Mouse (Mus musculus): ENCODE measurements around the gene Fam126a. TPM values are rescaled to one million over a fixed set of nuclear protein-coding genes. Genes with fewer than 3 reads are reported as not detected.
"Not testable (repeated sequence)": the region's sequence is repeated elsewhere in the genome, so short reads cannot be mapped to it uniquely, and the experiment has no call there.

The Fam126a gene
- polyA plus RNA-seq, 1 experiment, result 5.6 TPM

- no peak for TF ChIP-seq POLR2A (IDR thresholded peaks at IDR 0.05; ENCODE audit: borderline replicate concordance, insufficient read depth, low read length)
- no peak for TF ChIP-seq CTCF (IDR thresholded peaks at IDR 0.05; ENCODE audit: borderline replicate concordance, insufficient read depth, low read depth, low read length)
- WGBS, result 77% methylated on average over 4 of the region's 4 CpGs
- Histone ChIP-seq H3K4me3 (replicated peaks; ENCODE audit: insufficient read depth, low read depth, low read length) (no peak overlapping the region), H3K27ac (ENCODE audit: insufficient read depth, low read length) (no peak overlapping the region), H3K27me3 (ENCODE audit: control insufficient read depth, insufficient read depth, low read length) (no peaks in the 10 kb centered on the region), H3K4me1 (ENCODE audit: control insufficient read depth, insufficient read depth, low read length) (peaks cover 13% of the 10 kb centered on the region)
- no peak for DNase-seq
Observed at GRCm38 (mm10) chr5:23889461-23889860, 141.0 kb downstream of the Fam126a start.

GRCm38 (mm10) chr5:23887111-23887510 is 143.4 kb downstream of the Fam126a start:
- 77% methylated on average over 3 of the region's 3 CpGs for WGBS
- no peak overlapping the region for H3K4me3 ChIP-seq (replicated peaks; ENCODE audit: insufficient read depth, low read depth, low read length)
- no peak for DNase-seq

GRCm38 (mm10) chr5:23874457-23874856 is 156.0 kb downstream of the Fam126a start:
- Histone ChIP-seq H3K4me1 (ENCODE audit: control insufficient read depth, insufficient read depth, low read length) (no peaks in the 10 kb centered on the region), H3K27ac (ENCODE audit: insufficient read depth, low read length) (no peak overlapping the region), H3K27me3 (ENCODE audit: control insufficient read depth, insufficient read depth, low read length) (no peaks in the 10 kb centered on the region), H3K4me3 (replicated peaks; ENCODE audit: insufficient read depth, low read depth, low read length) (no peak overlapping the region)
- no peak for TF ChIP-seq POLR2A (IDR thresholded peaks at IDR 0.05; ENCODE audit: borderline replicate concordance, insufficient read depth, low read length)
- no peak for TF ChIP-seq CTCF (IDR thresholded peaks at IDR 0.05; ENCODE audit: borderline replicate concordance, insufficient read depth, low read depth, low read length)
- 68% methylated on average over 5 of the region's 5 CpGs for WGBS
- no peak for DNase-seq

More at GRCm38 (mm10) chr5:23887111-23887510, 143.4 kb downstream of the Fam126a start:
- Histone ChIP-seq H3K27ac (ENCODE audit: insufficient read depth, low read length) (no peak overlapping the region), H3K27me3 (ENCODE audit: control insufficient read depth, insufficient read depth, low read length) (no peaks in the 10 kb centered on the region), H3K4me1 (ENCODE audit: control insufficient read depth, insufficient read depth, low read length) (no peaks in the 10 kb centered on the region)
- TF ChIP-seq CTCF (IDR thresholded peaks at IDR 0.05; ENCODE audit: borderline replicate concordance, insufficient read depth, low read depth, low read length) (no peak), POLR2A (IDR thresholded peaks at IDR 0.05; ENCODE audit: borderline replicate concordance, insufficient read depth, low read length) (no peak)

GRCm38 (mm10) chr5:23872586-23872985 is 157.9 kb downstream of the Fam126a start:
- Histone ChIP-seq H3K4me3 (replicated peaks; ENCODE audit: insufficient read depth, low read depth, low read length) (no peak overlapping the region), H3K4me1 (ENCODE audit: control insufficient read depth, insufficient read depth, low read length) (no peaks in the 10 kb centered on the region), H3K27me3 (ENCODE audit: control insufficient read depth, insufficient read depth, low read length) (no peaks in the 10 kb centered on the region), H3K27ac (ENCODE audit: insufficient read depth, low read length) (no peak overlapping the region)
- no peak for DNase-seq
- TF ChIP-seq POLR2A (IDR thresholded peaks at IDR 0.05; ENCODE audit: borderline replicate concordance, insufficient read depth, low read length) (no peak), CTCF (IDR thresholded peaks at IDR 0.05; ENCODE audit: borderline replicate concordance, insufficient read depth, low read depth, low read length) (no peak)
- 82% methylated on average over 6 of the region's 6 CpGs for WGBS

- H3K27ac ChIP-seq (ENCODE audit: insufficient read depth, low read length); H3K27me3 ChIP-seq (ENCODE audit: control insufficient read depth, insufficient read depth, low read length); H3K4me1 ChIP-seq (ENCODE audit: control insufficient read depth, insufficient read depth, low read length); H3K4me3 ChIP-seq (replicated peaks; ENCODE audit: insufficient read depth, low read depth, low read length); DNase-seq: not testable (repeated sequence)
- WGBS, result 93% methylated on average over 2 of the region's 2 CpGs
Observed at GRCm38 (mm10) chr5:23871323-23871722, 159.2 kb downstream of the Fam126a start.

GRCm38 (mm10) chr5:23865941-23866340 is 164.5 kb downstream of the Fam126a start:
- no peak overlapping the region for H3K4me3 ChIP-seq (replicated peaks; ENCODE audit: insufficient read depth, low read depth, low read length)
- TF ChIP-seq POLR2A (IDR thresholded peaks at IDR 0.05; ENCODE audit: borderline replicate concordance, insufficient read depth, low read length) (no peak), CTCF (IDR thresholded peaks at IDR 0.05; ENCODE audit: borderline replicate concordance, insufficient read depth, low read depth, low read length) (no peak)
- no peak overlapping the region for H3K27ac ChIP-seq (ENCODE audit: insufficient read depth, low read length)
- 80% methylated on average over 5 of the region's 5 CpGs for WGBS
- no peaks in the 10 kb centered on the region for H3K4me1 ChIP-seq (ENCODE audit: control insufficient read depth, insufficient read depth, low read length)
- no peak for DNase-seq
- H3K27me3 ChIP-seq (ENCODE audit: control insufficient read depth, insufficient read depth, low read length), result no peaks in the 10 kb centered on the region

Other genes with a start within 250 kb of the Fam126a start
- gene Pus7, start 247.0 kb downstream of the Fam126a start, polyA plus RNA-seq (2012; rRNA removed), result 14.1 and 15.2 TPM in 2 replicates
- gene Rint1, start 243.0 kb downstream of the Fam126a start, polyA plus RNA-seq (2012; rRNA removed), result 22.2 and 22.4 TPM in 2 replicates
- 90.0 and 90.4 TPM in 2 replicates for gene Tomm7, start 186.5 kb downstream of the Fam126a start, polyA plus RNA-seq (2012; rRNA removed)
- 49.8 and 53.7 TPM in 2 replicates for gene Klhl7, start 69.9 kb upstream of the Fam126a start, polyA plus RNA-seq (2012; rRNA removed)
- 9.8 and 10.9 TPM in 2 replicates for gene Nupl2, start 134.3 kb upstream of the Fam126a start, polyA plus RNA-seq (2012; rRNA removed)